Mouse (Mus musculus): ENCODE results near the gene Usp4. TPM values are rescaled to one million over a fixed set of nuclear protein-coding genes. Genes with fewer than 3 reads are reported as not detected.
A peak's percentile ranks its signal among the peaks of the same experiment; 100 is the strongest.

Usp4 gene
- polyA plus RNA-seq, 1 experiment from 2014 or later, result 145 TPM

GRCm38 (mm10) chr9:108348290-108348680 is 632 bp downstream of the Usp4 start:
- Histone ChIP-seq H3K9me3 (ENCODE audit: control insufficient read depth, low read length) (no peaks in the 10 kb centered on the region), H3K4me2 (ENCODE audit: low read depth) (peak overlapping the region; percentile 75), H3K27ac (ENCODE audit: low read depth, low read length) (peak overlapping the region; percentile 95), H3K9ac (ENCODE audit: low read length) (peak overlapping the region; percentile 87), H3K36me3 (ENCODE audit: control insufficient read depth, insufficient read depth, low read length) (peaks cover 15% of the 10 kb centered on the region), H3K4me3 (ENCODE audit: low read depth, low read length) (peak overlapping the region; percentile 62), H3K27me3 (ENCODE audit: control insufficient read depth, insufficient read depth, low read length) (no peaks in the 10 kb centered on the region), H3K4me1 (ENCODE audit: control insufficient read depth, insufficient read depth, low read length) (peaks cover 2% of the 10 kb centered on the region; the same call in 1 of the 2 replicates)
- 8% methylated on average over 14 of the region's 14 CpGs for WGBS
- no peak for ATAC-seq (ENCODE audit: insufficient read depth, low FRiP score, low TSS enrichment)
- no peak for DNase-seq (ENCODE audit: low spot score)

- H3K27me3 ChIP-seq (ENCODE audit: control insufficient read depth, insufficient read depth, low read length), result no peaks in the 10 kb centered on the region
- no peak overlapping the region for H3K4me3 ChIP-seq (ENCODE audit: low read depth, low read length)
- ATAC-seq (ENCODE audit: insufficient read depth, low FRiP score, low TSS enrichment), result no peak
- H3K9me3 ChIP-seq (ENCODE audit: control insufficient read depth, low read length), result no peaks in the 10 kb centered on the region
- H3K4me2 ChIP-seq (ENCODE audit: low read depth), result no peak overlapping the region
- H3K9ac ChIP-seq (ENCODE audit: low read length), result no peak overlapping the region
- peaks cover 2% of the 10 kb centered on the region; the same call in 1 of the 2 replicates for H3K4me1 ChIP-seq (ENCODE audit: control insufficient read depth, insufficient read depth, low read length)
- H3K27ac ChIP-seq (ENCODE audit: low read depth, low read length), result no peak overlapping the region
- DNase-seq (ENCODE audit: low spot score), result no peak
- 89% methylated on average over 3 of the region's 4 CpGs for WGBS
- peaks cover 18% of the 10 kb centered on the region for H3K36me3 ChIP-seq (ENCODE audit: control insufficient read depth, insufficient read depth, low read length)
Measured at GRCm38 (mm10) chr9:108349727-108350126, 2.1 kb downstream of the Usp4 start.

- Histone ChIP-seq H3K27ac (ENCODE audit: low read depth, low read length) (no peak overlapping the region), H3K4me1 (ENCODE audit: control insufficient read depth, insufficient read depth, low read length) (no peaks in the 10 kb centered on the region), H3K36me3 (ENCODE audit: control insufficient read depth, insufficient read depth, low read length) (peaks cover 26% of the 10 kb centered on the region), H3K27me3 (ENCODE audit: control insufficient read depth, insufficient read depth, low read length) (no peaks in the 10 kb centered on the region), H3K4me3 (ENCODE audit: low read depth, low read length) (no peak overlapping the region), H3K9me3 (ENCODE audit: control insufficient read depth, low read length) (no peaks in the 10 kb centered on the region), H3K9ac (ENCODE audit: low read length) (no peak overlapping the region), H3K4me2 (ENCODE audit: low read depth) (no peak overlapping the region)
- 95% methylated on average over 9 of the region's 9 CpGs for WGBS
- no peak for DNase-seq (ENCODE audit: low spot score)
- no peak for ATAC-seq (ENCODE audit: insufficient read depth, low FRiP score, low TSS enrichment)
Measured at GRCm38 (mm10) chr9:108378234-108378633, 30.6 kb downstream of the Usp4 start.

GRCm38 (mm10) chr9:108378736-108379135 is 31.1 kb downstream of the Usp4 start:
- Histone ChIP-seq H3K4me2 (ENCODE audit: low read depth) (no peak overlapping the region), H3K27ac (ENCODE audit: low read depth, low read length) (no peak overlapping the region), H3K9ac (ENCODE audit: low read length) (no peak overlapping the region), H3K9me3 (ENCODE audit: control insufficient read depth, low read length) (no peaks in the 10 kb centered on the region), H3K36me3 (ENCODE audit: control insufficient read depth, insufficient read depth, low read length) (peaks cover 26% of the 10 kb centered on the region), H3K4me3 (ENCODE audit: low read depth, low read length) (no peak overlapping the region), H3K4me1 (ENCODE audit: control insufficient read depth, insufficient read depth, low read length) (no peaks in the 10 kb centered on the region), H3K27me3 (ENCODE audit: control insufficient read depth, insufficient read depth, low read length) (no peaks in the 10 kb centered on the region)
- ATAC-seq (ENCODE audit: insufficient read depth, low FRiP score, low TSS enrichment) (no peak), DNase-seq (ENCODE audit: low spot score) (no peak)
- WGBS, result 90% methylated on average over 5 of the region's 5 CpGs

- DNase-seq (ENCODE audit: low spot score) (no peak), ATAC-seq (ENCODE audit: insufficient read depth, low FRiP score, low TSS enrichment) (no peak)
- Histone ChIP-seq H3K27ac (ENCODE audit: low read depth, low read length) (no peak overlapping the region), H3K9me3 (ENCODE audit: control insufficient read depth, low read length) (no peaks in the 10 kb centered on the region), H3K36me3 (ENCODE audit: control insufficient read depth, insufficient read depth, low read length) (peaks cover 29% of the 10 kb centered on the region), H3K4me3 (ENCODE audit: low read depth, low read length) (no peak overlapping the region), H3K4me2 (ENCODE audit: low read depth) (no peak overlapping the region), H3K9ac (ENCODE audit: low read length) (no peak overlapping the region), H3K4me1 (ENCODE audit: control insufficient read depth, insufficient read depth, low read length) (no peaks in the 10 kb centered on the region), H3K27me3 (ENCODE audit: control insufficient read depth, insufficient read depth, low read length) (no peaks in the 10 kb centered on the region)
- WGBS, result 97% methylated on average over 4 of the region's 4 CpGs
Measured at GRCm38 (mm10) chr9:108379294-108379693, 31.6 kb downstream of the Usp4 start.

GRCm38 (mm10) chr9:108381382-108381781 is 33.7 kb downstream of the Usp4 start:
- no peak overlapping the region for H3K27ac ChIP-seq (ENCODE audit: low read depth, low read length)

GRCm38 (mm10) chr9:108385006-108385405 is 37.4 kb downstream of the Usp4 start:
- no peak overlapping the region for H3K4me2 ChIP-seq (ENCODE audit: low read depth)
- H3K4me3 ChIP-seq (ENCODE audit: low read depth, low read length), result no peak overlapping the region
- no peak overlapping the region for H3K9ac ChIP-seq (ENCODE audit: low read length)
- no peaks in the 10 kb centered on the region for H3K4me1 ChIP-seq (ENCODE audit: control insufficient read depth, insufficient read depth, low read length)
- peaks cover 36% of the 10 kb centered on the region for H3K36me3 ChIP-seq (ENCODE audit: control insufficient read depth, insufficient read depth, low read length)
- no peak for ATAC-seq (ENCODE audit: insufficient read depth, low FRiP score, low TSS enrichment)
- H3K27ac ChIP-seq (ENCODE audit: low read depth, low read length), result no peak overlapping the region
- no peaks in the 10 kb centered on the region for H3K9me3 ChIP-seq (ENCODE audit: control insufficient read depth, low read length)
- H3K27me3 ChIP-seq (ENCODE audit: control insufficient read depth, insufficient read depth, low read length), result no peaks in the 10 kb centered on the region
- 83% methylated on average over 7 of the region's 7 CpGs for WGBS
- no peak for DNase-seq (ENCODE audit: low spot score)

More at GRCm38 (mm10) chr9:108381382-108381781, 33.7 kb downstream of the Usp4 start:
- Histone ChIP-seq H3K27me3 (ENCODE audit: control insufficient read depth, insufficient read depth, low read length) (no peaks in the 10 kb centered on the region), H3K4me1 (ENCODE audit: control insufficient read depth, insufficient read depth, low read length) (no peaks in the 10 kb centered on the region), H3K36me3 (ENCODE audit: control insufficient read depth, insufficient read depth, low read length) (peaks cover 31% of the 10 kb centered on the region), H3K4me3 (ENCODE audit: low read depth, low read length) (no peak overlapping the region), H3K4me2 (ENCODE audit: low read depth) (no peak overlapping the region), H3K9me3 (ENCODE audit: control insufficient read depth, low read length) (no peaks in the 10 kb centered on the region), H3K9ac (ENCODE audit: low read length) (no peak overlapping the region)
- ATAC-seq (ENCODE audit: insufficient read depth, low FRiP score, low TSS enrichment) (no peak), DNase-seq (ENCODE audit: low spot score) (no peak)
- WGBS, result 98% methylated on average over 9 of the region's 9 CpGs

GRCm38 (mm10) chr9:108386816-108387215 is 39.2 kb downstream of the Usp4 start:
- DNase-seq (ENCODE audit: low spot score) (no peak), ATAC-seq (ENCODE audit: insufficient read depth, low FRiP score, low TSS enrichment) (no peak)
- Histone ChIP-seq H3K4me2 (ENCODE audit: low read depth) (no peak overlapping the region), H3K27me3 (ENCODE audit: control insufficient read depth, insufficient read depth, low read length) (no peaks in the 10 kb centered on the region), H3K4me3 (ENCODE audit: low read depth, low read length) (no peak overlapping the region), H3K9ac (ENCODE audit: low read length) (no peak overlapping the region), H3K27ac (ENCODE audit: low read depth, low read length) (no peak overlapping the region), H3K36me3 (ENCODE audit: control insufficient read depth, insufficient read depth, low read length) (peaks cover 35% of the 10 kb centered on the region), H3K4me1 (ENCODE audit: control insufficient read depth, insufficient read depth, low read length) (no peaks in the 10 kb centered on the region), H3K9me3 (ENCODE audit: control insufficient read depth, low read length) (no peaks in the 10 kb centered on the region)
- WGBS, result 92% methylated on average over 4 of the region's 4 CpGs

GRCm38 (mm10) chr9:108388601-108389000 is 40.9 kb downstream of the Usp4 start:
- Histone ChIP-seq H3K36me3 (ENCODE audit: control insufficient read depth, insufficient read depth, low read length) (peaks cover 36% of the 10 kb centered on the region), H3K27me3 (ENCODE audit: control insufficient read depth, insufficient read depth, low read length) (no peaks in the 10 kb centered on the region), H3K4me3 (ENCODE audit: low read depth, low read length) (no peak overlapping the region), H3K27ac (ENCODE audit: low read depth, low read length) (no peak overlapping the region), H3K4me2 (ENCODE audit: low read depth) (no peak overlapping the region), H3K9ac (ENCODE audit: low read length) (no peak overlapping the region), H3K9me3 (ENCODE audit: control insufficient read depth, low read length) (no peaks in the 10 kb centered on the region), H3K4me1 (ENCODE audit: control insufficient read depth, insufficient read depth, low read length) (no peaks in the 10 kb centered on the region)
- ATAC-seq (ENCODE audit: insufficient read depth, low FRiP score, low TSS enrichment) (no peak), DNase-seq (ENCODE audit: low spot score) (no peak)
- WGBS, result 89% methylated on average over 10 of the region's 10 CpGs

Data from neural tube, embryonic 11.5 days (tissue).